Mouse (Mus musculus) forebrain, embryonic 10.5 days (tissue): ENCODE measurements around the gene Sapcd1. TPM values are rescaled to one million over a fixed set of nuclear protein-coding genes. Genes with fewer than 3 reads are reported as not detected.

Experiments used
- polyA plus RNA-seq: library from polyadenylated mRNA; unstranded; fragments of >200 nt; fragmentation: Nextera tagmentation; extraction: Ambion mirVana; gene quantifications from 2 replicates; pipeline ENCODE4 v1.2.1, GENCODE M21; 2016

Sapcd1 gene
- polyA plus RNA-seq, 1 experiment from 2014 or later: 3.0 TPM

Other genes starting within 250 kb of the Sapcd1 start
- not detected in 2 replicates for gene Cyp21a1, start 223.5 kb downstream of the Sapcd1 start, polyA plus RNA-seq
- 28.6 and 31.6 TPM in 2 replicates for gene Stk19, start 191.1 kb downstream of the Sapcd1 start, polyA plus RNA-seq
- 80.2 and 83.0 TPM in 2 replicates for gene Dxo, start 191.0 kb downstream of the Sapcd1 start, polyA plus RNA-seq
- 58.0 and 58.3 TPM in 2 replicates for gene Skiv2l, start 177.8 kb downstream of the Sapcd1 start, polyA plus RNA-seq
- gene Nelfe, start 177.6 kb downstream of the Sapcd1 start, polyA plus RNA-seq: 150 and 153 TPM in 2 replicates
- gene Cfb, start 165.5 kb downstream of the Sapcd1 start, polyA plus RNA-seq: 1.8 and 2.7 TPM in 2 replicates
- gene Zbtb12, start 148.5 kb downstream of the Sapcd1 start, polyA plus RNA-seq: 6.6 and 7.0 TPM in 2 replicates
- gene Gm20547, start 146.0 kb downstream of the Sapcd1 start, polyA plus RNA-seq: 0.05 and 0.11 TPM in 2 replicates
- 0.83 and 1.7 TPM in 2 replicates for gene C2, start 129.8 kb downstream of the Sapcd1 start, polyA plus RNA-seq
- 93.3 and 98.8 TPM in 2 replicates for gene Ehmt2, start 129.5 kb downstream of the Sapcd1 start, polyA plus RNA-seq
- gene Slc44a4, start 113.5 kb downstream of the Sapcd1 start, polyA plus RNA-seq: 0.06 and 0.11 TPM in 2 replicates
- 18.2 and 18.8 TPM in 2 replicates for gene Neu1, start 96.8 kb downstream of the Sapcd1 start, polyA plus RNA-seq
- 0.07 TPM in 1 of 2 replicates, not detected in the other for gene Hspa1b, start 68.8 kb downstream of the Sapcd1 start, polyA plus RNA-seq
- not detected in 2 replicates for gene Gm20481, start 58.1 kb downstream of the Sapcd1 start, polyA plus RNA-seq
- gene Hspa1a, start 55.9 kb downstream of the Sapcd1 start, polyA plus RNA-seq: 0.94 and 2.1 TPM in 2 replicates
- 1.1 TPM in 2 replicates for gene Hspa1l, start 55.3 kb downstream of the Sapcd1 start, polyA plus RNA-seq
- gene Lsm2, start 46.2 kb downstream of the Sapcd1 start, polyA plus RNA-seq: 363 and 375 TPM in 2 replicates
- gene Vars, start 27.0 kb downstream of the Sapcd1 start, polyA plus RNA-seq: 229 and 234 TPM in 2 replicates
- 0.19 and 0.22 TPM in 2 replicates for gene Vwa7, start 11.4 kb downstream of the Sapcd1 start, polyA plus RNA-seq
- 4.3 and 5.1 TPM in 2 replicates for gene Msh5, start 18.7 kb upstream of the Sapcd1 start, polyA plus RNA-seq
- 174 and 179 TPM in 2 replicates for gene Clic1, start 21.9 kb upstream of the Sapcd1 start, polyA plus RNA-seq
- gene Ddah2, start 31.0 kb upstream of the Sapcd1 start, polyA plus RNA-seq: 414 and 441 TPM in 2 replicates
- gene Ly6g6c, start 37.4 kb upstream of the Sapcd1 start, polyA plus RNA-seq: 0.25 TPM in 1 of 2 replicates, not detected in the other
- gene Mpig6b, start 38.2 kb upstream of the Sapcd1 start, polyA plus RNA-seq: 0.59 and 0.72 TPM in 2 replicates
- gene Ly6g6e, start 48.9 kb upstream of the Sapcd1 start, polyA plus RNA-seq: 1.00 TPM in 1 of 2 replicates, not detected in the other
- 1.8 and 2.0 TPM in 2 replicates for gene Ly6g6d, start 50.0 kb upstream of the Sapcd1 start, polyA plus RNA-seq
- 0.46 and 0.69 TPM in 2 replicates for gene Ly6g6f, start 57.6 kb upstream of the Sapcd1 start, polyA plus RNA-seq
- gene Abhd16a, start 61.2 kb upstream of the Sapcd1 start, polyA plus RNA-seq: 51.8 and 52.7 TPM in 2 replicates
- gene Ly6g5c, start 80.3 kb upstream of the Sapcd1 start, polyA plus RNA-seq: not detected in 2 replicates
- gene Ly6g5b, start 87.4 kb upstream of the Sapcd1 start, polyA plus RNA-seq: 1.2 and 1.4 TPM in 2 replicates
- gene Gpank1, start 93.4 kb upstream of the Sapcd1 start, polyA plus RNA-seq: 33.9 and 42.2 TPM in 2 replicates
- 290 and 303 TPM in 2 replicates for gene Csnk2b, start 94.0 kb upstream of the Sapcd1 start, polyA plus RNA-seq
- gene D17H6S53E, start 98.4 kb upstream of the Sapcd1 start, polyA plus RNA-seq: 7.8 and 10.6 TPM in 2 replicates
- 0.74 and 0.97 TPM in 2 replicates for gene Apom, start 104.0 kb upstream of the Sapcd1 start, polyA plus RNA-seq
- gene Bag6, start 107.2 kb upstream of the Sapcd1 start, polyA plus RNA-seq: 65.9 and 69.0 TPM in 2 replicates
- gene Prrc2a, start 136.9 kb upstream of the Sapcd1 start, polyA plus RNA-seq: 195 and 200 TPM in 2 replicates
- 3.3 and 3.9 TPM in 2 replicates for gene Aif1, start 148.1 kb upstream of the Sapcd1 start, polyA plus RNA-seq
- gene Lst1, start 160.4 kb upstream of the Sapcd1 start, polyA plus RNA-seq: 3.3 and 4.7 TPM in 2 replicates
- 0.16 and 0.32 TPM in 2 replicates for gene Ltb, start 166.4 kb upstream of the Sapcd1 start, polyA plus RNA-seq
- gene Tnf, start 174.0 kb upstream of the Sapcd1 start, polyA plus RNA-seq: 0.10 TPM in 1 of 2 replicates, not detected in the other
- not detected in 2 replicates for gene Lta, start 177.3 kb upstream of the Sapcd1 start, polyA plus RNA-seq
- gene Gm16181, start 192.8 kb upstream of the Sapcd1 start, polyA plus RNA-seq: 0.53 TPM in 1 of 2 replicates, not detected in the other
- 7.0 and 7.7 TPM in 2 replicates for gene Atp6v1g2, start 205.6 kb upstream of the Sapcd1 start, polyA plus RNA-seq
- gene Nfkbil1, start 207.8 kb upstream of the Sapcd1 start, polyA plus RNA-seq: 10.0 and 11.5 TPM in 2 replicates
- gene Ddx39b, start 213.7 kb upstream of the Sapcd1 start, polyA plus RNA-seq: 757 and 759 TPM in 2 replicates
- 57.8 and 58.6 TPM in 2 replicates for gene H2-D1, start 234.7 kb upstream of the Sapcd1 start, polyA plus RNA-seq